Mouse (Mus musculus): ENCODE measurements around the gene Bcl11a. TPM values are rescaled to one million over a fixed set of nuclear protein-coding genes. Genes with fewer than 3 reads are reported as not detected.

Gene Bcl11a
- polyA plus RNA-seq, 1 experiment from 2014 or later: 40.8 TPM

- no peak overlapping the region for H3K27ac ChIP-seq (ENCODE audit: low read length)
- no peak for ATAC-seq (ENCODE audit: insufficient number of reproducible peaks, insufficient read depth, low FRiP score, low read depth)
- no peaks in the 10 kb centered on the region for H3K36me3 ChIP-seq (ENCODE audit: control insufficient read depth, insufficient read depth, low read length)
- no peak overlapping the region for H3K9ac ChIP-seq (replicated peaks; ENCODE audit: low read depth, low read length)
- H3K4me1 ChIP-seq (ENCODE audit: control insufficient read depth, insufficient read depth, low read length): peaks cover 10% of the 10 kb centered on the region; the same call in 1 of the 2 replicates
- WGBS: 29% methylated on average over 6 of the region's 6 CpGs
- no peaks in the 10 kb centered on the region for H3K27me3 ChIP-seq (ENCODE audit: control insufficient read depth, insufficient read depth, low read length)
- H3K9me3 ChIP-seq (ENCODE audit: control insufficient read depth, low read depth, low read length): no peaks in the 10 kb centered on the region
- H3K4me3 ChIP-seq (ENCODE audit: low read depth, low read length): no peak overlapping the region
- H3K4me2 ChIP-seq (replicated peaks; ENCODE audit: low read depth, low read length): no peak overlapping the region
These were observed 131.1 kb downstream of the Bcl11a start for GRCm38 (mm10) chr11:24208951-24209351.

GRCm38 (mm10) chr11:24214509-24215134 is 136.8 kb downstream of the Bcl11a start:
- H3K9ac ChIP-seq (replicated peaks; ENCODE audit: low read depth, low read length): no peak overlapping the region
- WGBS: 54% methylated on average over 3 of the region's 3 CpGs

GRCm38 (mm10) chr11:24217741-24218333 is 140.0 kb downstream of the Bcl11a start:
- no peak overlapping the region for H3K9ac ChIP-seq (replicated peaks; ENCODE audit: low read depth, low read length)
- no peaks in the 10 kb centered on the region for H3K4me1 ChIP-seq (ENCODE audit: control insufficient read depth, insufficient read depth, low read length)
- no peaks in the 10 kb centered on the region for H3K9me3 ChIP-seq (ENCODE audit: control insufficient read depth, low read depth, low read length)
- WGBS: 88% methylated on average over 6 of the region's 6 CpGs
- H3K27me3 ChIP-seq (ENCODE audit: control insufficient read depth, insufficient read depth, low read length): no peaks in the 10 kb centered on the region
- H3K27ac ChIP-seq (ENCODE audit: low read length): no peak overlapping the region
- no peak overlapping the region for H3K4me3 ChIP-seq (ENCODE audit: low read depth, low read length)
- no peak overlapping the region for H3K4me2 ChIP-seq (replicated peaks; ENCODE audit: low read depth, low read length)
- no peak for ATAC-seq (ENCODE audit: insufficient number of reproducible peaks, insufficient read depth, low FRiP score, low read depth)
- H3K36me3 ChIP-seq (ENCODE audit: control insufficient read depth, insufficient read depth, low read length): no peaks in the 10 kb centered on the region

More at GRCm38 (mm10) chr11:24214509-24215134, 136.8 kb downstream of the Bcl11a start:
- Histone ChIP-seq H3K27me3 (ENCODE audit: control insufficient read depth, insufficient read depth, low read length) (no peaks in the 10 kb centered on the region), H3K4me1 (ENCODE audit: control insufficient read depth, insufficient read depth, low read length) (no peaks in the 10 kb centered on the region), H3K4me2 (replicated peaks; ENCODE audit: low read depth, low read length) (no peak overlapping the region), H3K4me3 (ENCODE audit: low read depth, low read length) (no peak overlapping the region), H3K9me3 (ENCODE audit: control insufficient read depth, low read depth, low read length) (no peaks in the 10 kb centered on the region), H3K27ac (ENCODE audit: low read length) (no peak overlapping the region), H3K36me3 (ENCODE audit: control insufficient read depth, insufficient read depth, low read length) (no peaks in the 10 kb centered on the region)
- no peak for ATAC-seq (ENCODE audit: insufficient number of reproducible peaks, insufficient read depth, low FRiP score, low read depth)

GRCm38 (mm10) chr11:24221601-24222307 is 143.9 kb downstream of the Bcl11a start:
- no peak overlapping the region for H3K4me2 ChIP-seq (replicated peaks; ENCODE audit: low read depth, low read length)
- ATAC-seq (ENCODE audit: insufficient number of reproducible peaks, insufficient read depth, low FRiP score, low read depth): no peak
- H3K27ac ChIP-seq (ENCODE audit: low read length): no peak overlapping the region
- H3K4me3 ChIP-seq (ENCODE audit: low read depth, low read length): no peak overlapping the region
- H3K36me3 ChIP-seq (ENCODE audit: control insufficient read depth, insufficient read depth, low read length): no peaks in the 10 kb centered on the region
- H3K9me3 ChIP-seq (ENCODE audit: control insufficient read depth, low read depth, low read length): no peaks in the 10 kb centered on the region
- WGBS: 70% methylated on average over 4 of the region's 4 CpGs
- no peak overlapping the region for H3K9ac ChIP-seq (replicated peaks; ENCODE audit: low read depth, low read length)
- H3K4me1 ChIP-seq (ENCODE audit: control insufficient read depth, insufficient read depth, low read length): no peaks in the 10 kb centered on the region
- H3K27me3 ChIP-seq (ENCODE audit: control insufficient read depth, insufficient read depth, low read length): no peaks in the 10 kb centered on the region

Other genes with a start within 250 kb of the Bcl11a start
- gene Papolg, start 182.8 kb upstream of the Bcl11a start, polyA plus RNA-seq (2014; fragmentation: Nextera tagmentation; extraction: Ambion mirVana): 15.8 and 16.3 TPM in 2 replicates
- gene A830031A19Rik, start 3.0 kb upstream of the Bcl11a start, polyA plus RNA-seq (2014; fragmentation: Nextera tagmentation; extraction: Ambion mirVana): not detected in 2 replicates